ENCODE assay signal across 8 mouse cellular contexts in genomic region chr8:105566703-105567595, GRCm38 (mm10). TPM values are rescaled to one million over a fixed set of nuclear protein-coding genes. Genes with fewer than 3 reads are reported as not detected.
DNase-seq lines count a peak whose midpoint lies in the region; ATAC-seq and TF ChIP-seq lines count a peak whose summit lies in the region.

No protein-coding gene starts in this region.

- intact Hi-C loops in left cerebral cortex, postnatal 10 days (cut with DNase I), result loop anchor here (5.0 kb wide), 1 partner anchor 40 kb away; the partner anchor contains the start of gene Ripor1
- intact Hi-C loops in left cerebral cortex, postnatal 4 days (cut with DNase I), result loop anchor here (5.0 kb wide), 1 partner anchor 40 kb away; the partner anchor contains the start of gene Ripor1

- no peaks in the 10 kb centered on the region for H3K36me3 ChIP-seq in forebrain, embryonic 11.5 days (ENCODE audit: control insufficient read depth, insufficient read depth, low read length)
- H3K36me3 ChIP-seq in intestine, postnatal 0 days (ENCODE audit: control insufficient read depth, insufficient read depth), result no peaks in the 10 kb centered on the region
- peaks cover 6% of the 10 kb centered on the region; the same call in 1 of the 2 replicates for H3K36me3 ChIP-seq in macrophage (ENCODE audit: inconsistent target)

- no peaks in the 10 kb centered on the region for H3K27me3 ChIP-seq in forebrain, embryonic 11.5 days (ENCODE audit: control insufficient read depth, insufficient read depth, low read length)
- no peaks in the 10 kb centered on the region for H3K27me3 ChIP-seq in intestine, postnatal 0 days (replicated peaks; ENCODE audit: control insufficient read depth, insufficient read depth, low read length)

- WGBS in forebrain, embryonic 11.5 days, result 25% methylated on average over 27 of the region's 27 CpGs
- WGBS in intestine, postnatal 0 days, result 23% methylated on average over 27 of the region's 27 CpGs
- WGBS in macrophage (ENCODE audit: missing documents), result 21% methylated on average over 27 of the region's 27 CpGs

- peak; percentile 9 to 48 for DNase-seq in left cerebral cortex, postnatal 10 days (ENCODE audit: extremely low spot score in 1 of 2, low spot score in 2 of 2)
- no peak for DNase-seq in left cerebral cortex, postnatal 4 days
- peak; percentile 64 for DNase-seq in forebrain, embryonic 11.5 days (ENCODE audit: low spot score)
- DNase-seq in spleen, postnatal 4 days (ENCODE audit: low spot score in 2 of 2), result peak; percentile 31 to 78
- no peak for DNase-seq in left cerebral cortex, adult 8-10 months (ENCODE audit: low spot score in 2 of 2)

- no peaks in the 10 kb centered on the region for H3K9me3 ChIP-seq in forebrain, embryonic 11.5 days (ENCODE audit: control insufficient read depth, low read length)
- no peaks in the 10 kb centered on the region for H3K9me3 ChIP-seq in intestine, postnatal 0 days (ENCODE audit: control insufficient read depth)

- H3K4me2 ChIP-seq in forebrain, embryonic 11.5 days (ENCODE audit: low read depth, low read length, severe bottlenecking), result peak overlapping the region; percentile 59
- H3K4me2 ChIP-seq in intestine, postnatal 0 days (replicated peaks; ENCODE audit: low read depth), result peak overlapping the region; percentile 91

- H3K27ac ChIP-seq in bone marrow macrophage, adult 2 months (ENCODE audit: insufficient read depth, low read depth, low read length), result peak overlapping the region; percentile 43; the same call in 1 of the 2 replicates
- no peak overlapping the region for H3K27ac ChIP-seq in forebrain, embryonic 11.5 days (ENCODE audit: low read depth, low read length)
- H3K27ac ChIP-seq in intestine, postnatal 0 days (ENCODE audit: low read depth, low read length), result no peak overlapping the region
- peak overlapping the region; percentile 62 for H3K27ac ChIP-seq in macrophage

- H3K4me1 ChIP-seq in bone marrow macrophage, adult 2 months (ENCODE audit: control insufficient read depth, insufficient read depth, low read length), result peaks cover 28% of the 10 kb centered on the region
- H3K4me1 ChIP-seq in forebrain, embryonic 11.5 days (replicated peaks; ENCODE audit: control insufficient read depth, insufficient read depth, low read length), result peaks cover 6% of the 10 kb centered on the region; the same call in 1 of the 2 replicates
- no peaks in the 10 kb centered on the region for H3K4me1 ChIP-seq in intestine, postnatal 0 days (replicated peaks; ENCODE audit: control insufficient read depth, insufficient read depth, low read length)

- peaks cover 38% of the 10 kb centered on the region for H3K79me2 ChIP-seq in macrophage (ENCODE audit: inconsistent target)

- ATAC-seq in forebrain, embryonic 11.5 days (replicated peaks; ENCODE audit: low FRiP score), result peak; percentile 25; the same call in 1 of the 2 replicates
- ATAC-seq in intestine, postnatal 0 days, result no peak

- TF ChIP-seq CTCF in bone marrow macrophage, adult 2 months (IDR thresholded peaks at IDR 0.05; ENCODE audit: low read depth, low read length), result no peak
- no peak for TF ChIP-seq CTCF in intestine, postnatal 0 days (IDR thresholded peaks at IDR 0.05; ENCODE audit: low read depth)

- no peak for TF ChIP-seq POLR2A in bone marrow macrophage, adult 2 months (IDR thresholded peaks at IDR 0.05; ENCODE audit: borderline replicate concordance, low read depth, low read length)

- H3K4me3 ChIP-seq in bone marrow macrophage, adult 2 months (ENCODE audit: insufficient read depth, low read length), result peak overlapping the region; percentile 62
- peak overlapping the region; percentile 79 for H3K4me3 ChIP-seq in forebrain, embryonic 11.5 days (ENCODE audit: low read depth, low read length)
- peak overlapping the region; percentile 89 for H3K4me3 ChIP-seq in intestine, postnatal 0 days (ENCODE audit: low read depth, low read length)
- peak overlapping the region; percentile 61 for H3K4me3 ChIP-seq in macrophage (ENCODE audit: inconsistent target)

- H3K9ac ChIP-seq in forebrain, embryonic 11.5 days (ENCODE audit: low read length), result peak overlapping the region; percentile 55
- peak overlapping the region; percentile 86 for H3K9ac ChIP-seq in intestine, postnatal 0 days (ENCODE audit: low read depth, low read length)

RNA-seq across cellular contexts. Expression of gene Atp6v0d1, which starts 1.1 kb away (rescaled TPM):
- 100 to 1,000 TPM; 346 to 352 TPM for total RNA-seq in left cerebral cortex, postnatal 10 days (2021)
- total RNA-seq in left cerebral cortex, postnatal 4 days (2021), result 100 to 1,000 TPM; 255 to 260 TPM
- 177 and 186 TPM in 2 replicates for polyA plus RNA-seq in bone marrow macrophage, adult 2 months (2012; ENCODE audit: insufficient read depth, insufficient read length, missing spikeins)
- polyA plus RNA-seq in forebrain, embryonic 11.5 days (2014; fragmentation: Nextera tagmentation; extraction: Ambion mirVana), result 99.2 and 108 TPM in 2 replicates
- 140 and 151 TPM in 2 replicates for polyA plus RNA-seq in intestine, postnatal 0 days (2015; fragmentation: Nextera tagmentation; extraction: Ambion mirVana)
- total RNA-seq in macrophage (2018; cell fraction: chromatin; rRNA removed), result 100 to 1,000 TPM in 6 of 26 experiments, 10 to 100 TPM in 20; 30.8 to 121 (median 85.9) TPM
- 100 to 1,000 TPM; 213 to 351 (median 263) TPM for total RNA-seq in macrophage (2018; cell fraction: cytosol; rRNA removed)
- 100 to 1,000 TPM in 22 of 26 experiments, 10 to 100 TPM in 4; 65.3 to 155 (median 120) TPM for total RNA-seq in macrophage (2018; cell fraction: nucleus; rRNA removed)
- polyA plus RNA-seq in macrophage (2018), result 238 to 301 TPM (median 263 TPM) in 3 replicates
- total RNA-seq in left cerebral cortex, adult 8-10 months (2022), result 100 to 1,000 TPM; 297 to 314 (median 303) TPM

RNA-seq across cellular contexts. Expression of gene Ripor1, which starts 38.1 kb away (rescaled TPM):
- 10 to 100 TPM; 74.5 to 76.2 TPM for total RNA-seq in left cerebral cortex, postnatal 10 days (2021)
- total RNA-seq in left cerebral cortex, postnatal 4 days (2021), result 10 to 100 TPM; 70.0 to 70.6 TPM
- polyA plus RNA-seq in bone marrow macrophage, adult 2 months (2012; ENCODE audit: insufficient read depth, insufficient read length, missing spikeins), result 15.5 and 17.9 TPM in 2 replicates
- polyA plus RNA-seq in forebrain, embryonic 11.5 days (2014; fragmentation: Nextera tagmentation; extraction: Ambion mirVana), result 18.2 and 18.9 TPM in 2 replicates
- polyA plus RNA-seq in intestine, postnatal 0 days (2015; fragmentation: Nextera tagmentation; extraction: Ambion mirVana), result 10.2 and 10.3 TPM in 2 replicates
- total RNA-seq in macrophage (2018; cell fraction: chromatin; rRNA removed), result 10 to 100 TPM in 16 of 26 experiments, 1 to 10 TPM in 10; 2.0 to 47.5 (median 12.8) TPM
- 10 to 100 TPM in 19 of 26 experiments, 1 to 10 TPM in 7; 7.1 to 21.1 (median 11.2) TPM for total RNA-seq in macrophage (2018; cell fraction: cytosol; rRNA removed)
- total RNA-seq in macrophage (2018; cell fraction: nucleus; rRNA removed), result 10 to 100 TPM in 11 of 26 experiments, 1 to 10 TPM in 15; 4.1 to 36.0 (median 9.4) TPM
- polyA plus RNA-seq in macrophage (2018), result 13.3 to 20.5 TPM (median 14.5 TPM) in 3 replicates
- 10 to 100 TPM; 65.5 to 70.5 (median 67.3) TPM for total RNA-seq in left cerebral cortex, adult 8-10 months (2022)

RNA-seq across cellular contexts. Expression of gene Hsd11b2, which starts 48.4 kb away (rescaled TPM):
- not detected for total RNA-seq in left cerebral cortex, postnatal 10 days (2021)
- not detected for total RNA-seq in left cerebral cortex, postnatal 4 days (2021)
- not detected in 2 replicates for polyA plus RNA-seq in bone marrow macrophage, adult 2 months (2012; ENCODE audit: insufficient read depth, insufficient read length, missing spikeins)
- polyA plus RNA-seq in forebrain, embryonic 11.5 days (2014; fragmentation: Nextera tagmentation; extraction: Ambion mirVana), result 13.5 and 13.6 TPM in 2 replicates
- polyA plus RNA-seq in intestine, postnatal 0 days (2015; fragmentation: Nextera tagmentation; extraction: Ambion mirVana), result 1.1 and 4.1 TPM in 2 replicates
- total RNA-seq in macrophage (2018; cell fraction: chromatin; rRNA removed), result not detected
- total RNA-seq in macrophage (2018; cell fraction: cytosol; rRNA removed), result under 1 TPM in 1 of 26 experiments, not detected in 25; 0.13 TPM
- not detected for total RNA-seq in macrophage (2018; cell fraction: nucleus; rRNA removed)
- not detected in 3 replicates for polyA plus RNA-seq in macrophage (2018)
- not detected for total RNA-seq in left cerebral cortex, adult 8-10 months (2022)

Comparison
In these comparisons a context has a peak if more than half of its experiments do, and no peak if none do; other contexts are left out.
1. DNase-seq: peak in left cerebral cortex, postnatal 10 days (2 of 2), forebrain, embryonic 11.5 days (single experiment) and spleen, postnatal 4 days (2 of 2); none in left cerebral cortex, postnatal 4 days (single experiment) and left cerebral cortex, adult 8-10 months (0 of 2).
2. H3K27ac ChIP-seq: peak in bone marrow macrophage, adult 2 months (single experiment) and macrophage (single experiment); none in forebrain, embryonic 11.5 days (single experiment) and intestine, postnatal 0 days (single experiment).
3. Peak in every context shown above with its lines, with median percentiles within 50 percentile points of each other: H3K4me3 ChIP-seq.